Mouse (Mus musculus): ENCODE measurements around the gene 7530416G11Rik. TPM values are rescaled to one million over a fixed set of nuclear protein-coding genes. Genes with fewer than 3 reads are reported as not detected.
A peak's percentile ranks its signal among the peaks of the same experiment; 100 is the strongest.

7530416G11Rik gene
- polyA plus RNA-seq, 1 experiment from 2014 or later: not detected

DNA sequence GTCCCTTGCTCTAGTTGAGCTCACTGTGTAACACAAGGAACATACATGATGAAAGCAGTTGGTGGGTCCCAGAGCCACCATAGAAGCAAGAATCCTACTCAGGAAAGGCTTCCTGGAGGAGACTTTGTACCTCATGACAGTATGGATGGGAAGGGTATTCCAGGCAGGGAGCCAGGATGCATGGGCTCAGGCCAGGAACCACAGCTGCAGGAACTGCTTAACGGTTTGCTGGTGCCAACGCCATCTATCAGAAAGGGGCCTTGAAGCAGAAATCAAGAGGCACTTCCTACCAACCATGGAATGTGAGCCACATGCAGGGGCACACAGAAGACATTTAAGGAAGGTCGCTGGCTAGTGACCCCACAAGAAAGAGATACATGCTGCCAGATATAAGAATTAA is 28.3 kb downstream of the 7530416G11Rik start:
- H3K9me3 ChIP-seq (replicated peaks): no peaks in the 10 kb centered on the region
- no peak overlapping the region for H3K27ac ChIP-seq
- H3K4me3 ChIP-seq: no peak overlapping the region
- H3K4me1 ChIP-seq: no peaks in the 10 kb centered on the region
- no peaks in the 10 kb centered on the region; the same call in 1 of the 2 replicates for H3K36me3 ChIP-seq
- no peak for DNase-seq (ENCODE audit: low spot score)
- WGBS: 83% methylated on average over 3 of the region's 3 CpGs
- H3K27me3 ChIP-seq (ENCODE audit: low read depth, poor library complexity, severe bottlenecking): peaks cover 8% of the 10 kb centered on the region; the same call in 1 of the 2 replicates

DNA sequence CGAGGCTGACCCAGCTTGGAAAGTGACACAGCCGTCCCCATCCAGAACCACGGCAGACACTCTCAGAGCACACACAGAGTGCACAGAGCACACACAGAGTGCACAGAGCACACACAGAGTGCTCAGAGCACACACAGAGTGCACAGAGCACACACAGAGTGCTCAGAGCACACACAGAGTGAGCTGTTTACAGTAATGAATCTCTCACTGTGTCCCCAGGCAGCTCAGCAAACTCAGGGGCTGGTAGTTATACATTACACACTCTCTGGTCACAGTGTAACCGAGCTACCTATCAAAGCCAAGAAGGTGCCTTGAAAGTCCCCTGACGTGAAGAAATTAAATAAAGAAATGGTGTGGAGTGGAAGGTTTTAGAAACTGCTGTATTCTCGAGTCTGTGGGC is 33.6 kb downstream of the 7530416G11Rik start:
- Histone ChIP-seq H3K27ac (no peak overlapping the region), H3K4me3 (no peak overlapping the region), H3K27me3 (ENCODE audit: low read depth, poor library complexity, severe bottlenecking) (no peaks in the 10 kb centered on the region), H3K4me1 (no peaks in the 10 kb centered on the region), H3K36me3 (peaks cover 42% of the 10 kb centered on the region), H3K9me3 (replicated peaks) (no peaks in the 10 kb centered on the region)
- DNase-seq (ENCODE audit: low spot score): no peak
- WGBS: 92% methylated on average over 6 of the region's 6 CpGs

DNA sequence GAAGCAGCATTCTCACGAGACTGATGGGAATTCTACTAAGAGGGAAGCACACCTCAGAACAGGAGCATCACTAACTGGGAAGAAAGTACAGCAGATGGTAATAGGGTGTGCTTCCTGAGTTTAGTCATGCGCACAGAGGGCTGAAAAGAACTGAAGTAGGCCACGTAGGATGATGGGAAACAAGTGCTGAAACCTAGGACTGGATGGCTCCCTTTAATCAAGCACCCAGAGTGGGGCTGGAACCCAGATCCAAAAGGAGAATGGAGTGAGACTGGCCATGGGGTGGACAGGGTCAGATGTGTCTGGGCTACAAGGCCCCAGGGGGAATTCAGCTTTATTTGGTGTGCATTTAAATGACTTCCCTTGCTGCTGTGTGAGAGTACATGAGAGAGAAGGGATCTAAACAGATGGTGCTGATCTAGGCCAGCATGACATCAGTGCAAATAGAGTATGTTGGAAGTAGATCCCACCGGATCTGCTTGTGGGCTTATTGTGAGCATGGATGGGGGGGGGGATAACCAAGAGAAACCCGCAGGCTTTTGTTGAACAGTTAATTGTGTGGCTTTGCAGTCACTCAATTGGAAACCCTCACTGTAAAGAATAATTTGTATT is 36.5 kb downstream of the 7530416G11Rik start:
- Histone ChIP-seq H3K4me1 (0 out of 2 replicates have a peak, but pooled peaks cover 2% of the 10 kb centered on the region), H3K36me3 (peaks cover 71% of the 10 kb centered on the region), H3K27me3 (ENCODE audit: low read depth, poor library complexity, severe bottlenecking) (no peaks in the 10 kb centered on the region), H3K4me3 (no peak overlapping the region), H3K27ac (no peak overlapping the region), H3K9me3 (replicated peaks) (no peaks in the 10 kb centered on the region)
- DNase-seq (ENCODE audit: low spot score): no peak
- WGBS: 94% methylated on average over 5 of the region's 5 CpGs

DNA sequence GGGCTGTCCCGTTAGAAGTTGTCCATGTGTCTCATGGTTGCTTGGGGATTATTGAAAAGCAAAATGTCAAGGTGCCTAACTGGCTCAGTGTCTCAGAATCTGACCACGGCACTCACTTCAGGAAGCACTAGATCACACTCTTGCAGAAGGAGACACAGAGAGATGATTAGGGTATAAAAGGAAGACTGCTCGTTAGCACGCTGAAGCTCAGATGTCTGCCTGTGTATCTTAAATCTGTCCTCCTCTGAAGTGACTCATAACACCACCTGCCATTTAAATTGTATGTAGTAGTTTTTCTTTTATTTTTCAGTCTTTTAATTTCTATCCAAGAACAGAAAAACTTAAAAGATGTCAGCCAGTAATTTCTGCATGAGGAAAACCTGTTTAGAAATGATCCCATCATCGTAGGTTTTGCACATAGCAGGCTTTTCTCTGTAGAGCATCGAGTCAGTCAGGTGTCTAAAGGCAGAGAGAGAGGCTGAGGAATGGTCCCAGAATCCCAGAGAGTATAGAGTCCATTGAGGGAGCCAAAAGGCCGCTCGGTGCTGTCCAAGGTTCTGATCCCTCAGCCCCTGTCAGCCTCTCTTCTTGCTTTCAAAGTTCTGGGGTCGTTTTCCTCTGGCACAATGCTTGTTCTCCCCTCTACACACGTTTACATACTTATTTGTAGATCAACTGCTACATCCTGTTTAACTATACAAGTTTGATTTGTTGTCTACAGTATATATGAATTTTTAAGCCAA is 38.0 kb downstream of the 7530416G11Rik start:
- Histone ChIP-seq H3K4me1 (0 out of 2 replicates have a peak, but pooled peaks cover 2% of the 10 kb centered on the region), H3K36me3 (peaks cover 79% of the 10 kb centered on the region), H3K27me3 (ENCODE audit: low read depth, poor library complexity, severe bottlenecking) (no peaks in the 10 kb centered on the region), H3K9me3 (replicated peaks) (no peaks in the 10 kb centered on the region), H3K4me3 (no peak overlapping the region), H3K27ac (no peak overlapping the region)
- peak; percentile 62 for DNase-seq (ENCODE audit: low spot score)
- 66% methylated on average over 10 of the region's 10 CpGs for WGBS

DNA sequence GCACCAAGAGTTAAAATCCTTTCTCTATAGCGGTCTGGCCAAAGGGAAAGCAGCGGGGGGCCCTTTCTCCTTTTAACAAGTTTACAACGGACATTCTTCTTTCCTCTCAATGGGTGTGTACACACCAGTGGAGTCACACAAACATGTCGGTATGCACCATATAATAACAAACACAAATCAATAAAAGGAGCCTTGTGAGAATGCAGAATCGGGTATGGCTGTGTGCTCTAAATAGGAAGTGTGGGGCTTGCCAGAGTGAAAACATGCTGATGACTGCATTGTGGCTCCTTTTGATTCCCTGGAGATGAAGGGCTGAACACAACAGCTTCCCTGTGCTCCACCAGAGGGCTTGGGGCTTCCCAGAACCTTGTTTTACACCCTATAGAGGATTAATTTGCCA is 38.8 kb downstream of the 7530416G11Rik start:
- no peak for DNase-seq (ENCODE audit: low spot score)
- Histone ChIP-seq H3K4me3 (no peak overlapping the region), H3K27ac (no peak overlapping the region), H3K36me3 (peaks cover 82% of the 10 kb centered on the region), H3K4me1 (0 out of 2 replicates have a peak, but pooled peaks cover 2% of the 10 kb centered on the region), H3K9me3 (replicated peaks) (no peaks in the 10 kb centered on the region), H3K27me3 (ENCODE audit: low read depth, poor library complexity, severe bottlenecking) (no peaks in the 10 kb centered on the region)
- 31% methylated on average over 5 of the region's 5 CpGs for WGBS

DNA sequence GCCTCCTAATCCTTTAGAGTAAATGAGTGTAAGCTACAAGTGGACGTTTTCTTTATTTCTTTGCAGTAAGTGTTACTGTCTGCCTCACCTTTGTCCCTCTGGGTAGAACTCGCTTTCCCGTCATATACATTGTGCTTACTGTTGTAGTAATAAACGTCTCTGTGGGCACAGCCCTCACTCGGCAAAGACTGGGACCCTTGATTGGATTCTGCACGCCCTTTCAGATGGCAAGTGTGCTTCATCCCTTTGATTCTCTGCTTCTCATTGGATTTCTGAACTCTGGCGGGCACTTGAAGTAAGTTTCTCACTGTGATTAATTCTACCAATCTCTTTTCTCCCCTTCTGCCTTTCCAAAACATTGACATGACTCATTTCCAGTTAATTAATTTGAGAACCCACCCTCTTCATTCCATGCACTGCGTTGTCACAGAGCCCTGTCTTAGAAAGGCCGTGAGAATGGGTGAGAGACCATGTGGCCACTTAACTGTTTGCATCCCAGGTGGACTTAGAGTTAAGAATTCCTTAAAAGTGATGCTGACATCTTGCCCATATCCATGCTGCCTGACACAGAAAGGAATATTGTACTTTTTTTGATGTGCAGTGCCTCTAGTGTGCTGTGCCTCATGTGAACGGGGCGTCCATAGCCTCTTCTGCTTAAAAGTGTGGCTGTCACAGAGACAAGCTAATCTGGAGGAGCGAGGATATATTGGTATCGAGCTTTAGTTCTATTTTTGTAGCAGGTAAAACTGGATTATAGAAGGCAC is 39.8 kb downstream of the 7530416G11Rik start:
- Histone ChIP-seq H3K4me1 (0 out of 2 replicates have a peak, but pooled peaks cover 2% of the 10 kb centered on the region), H3K9me3 (replicated peaks) (no peaks in the 10 kb centered on the region), H3K27ac (no peak overlapping the region), H3K36me3 (peaks cover 80% of the 10 kb centered on the region), H3K4me3 (no peak overlapping the region), H3K27me3 (ENCODE audit: low read depth, poor library complexity, severe bottlenecking) (no peaks in the 10 kb centered on the region)
- no peak for DNase-seq (ENCODE audit: low spot score)
- 76% methylated on average over 13 of the region's 13 CpGs for WGBS

DNA sequence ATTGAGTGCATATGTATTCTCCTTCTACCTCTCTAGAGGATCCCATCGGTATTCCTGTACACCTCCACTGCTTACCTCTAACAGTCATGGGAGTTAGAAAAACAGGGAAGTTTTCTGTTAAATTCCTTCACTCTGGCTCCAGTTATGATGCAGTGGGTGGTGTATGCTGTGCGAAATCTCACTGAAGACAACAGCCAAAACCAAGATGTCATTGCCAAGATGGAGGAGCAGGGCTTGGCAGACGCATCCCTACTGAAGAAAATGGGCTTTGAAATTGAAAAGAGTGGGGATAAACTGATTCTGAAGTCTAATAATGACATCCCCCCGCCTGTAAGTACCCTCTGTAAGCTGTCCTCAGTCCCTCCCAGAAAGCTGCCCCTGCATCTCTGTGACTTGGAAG is 40.9 kb downstream of the 7530416G11Rik start:
- no peak overlapping the region for H3K27ac ChIP-seq
- H3K9me3 ChIP-seq (replicated peaks): no peaks in the 10 kb centered on the region
- H3K4me3 ChIP-seq: no peak overlapping the region
- no peak for DNase-seq (ENCODE audit: low spot score)
- peaks cover 6% of the 10 kb centered on the region; the same call in 1 of the 2 replicates for H3K4me1 ChIP-seq
- peaks cover 79% of the 10 kb centered on the region for H3K36me3 ChIP-seq
- 93% methylated on average over 4 of the region's 4 CpGs for WGBS
- H3K27me3 ChIP-seq (ENCODE audit: low read depth, poor library complexity, severe bottlenecking): no peaks in the 10 kb centered on the region

DNA sequence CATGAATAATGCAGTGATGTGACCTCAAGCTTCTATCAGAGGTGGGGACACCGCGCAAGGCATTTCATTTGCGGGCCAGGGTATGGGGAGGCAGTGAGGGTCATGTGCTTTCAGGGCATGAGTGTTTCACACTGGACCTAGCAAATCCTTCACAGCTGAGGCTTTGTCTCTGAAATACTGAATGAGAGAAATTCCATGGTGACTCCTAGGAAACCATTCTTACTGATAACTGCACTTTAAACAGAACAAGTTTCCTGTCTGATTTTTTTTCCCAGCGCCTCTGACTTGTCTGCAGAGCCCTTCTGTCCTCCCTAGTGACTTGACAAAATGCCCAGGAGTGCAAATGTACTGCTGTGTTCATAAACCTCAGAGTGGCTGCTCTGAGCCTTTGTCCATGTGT is 41.5 kb downstream of the 7530416G11Rik start:
- Histone ChIP-seq H3K27me3 (ENCODE audit: low read depth, poor library complexity, severe bottlenecking) (no peaks in the 10 kb centered on the region), H3K4me3 (no peak overlapping the region), H3K4me1 (peaks cover 6% of the 10 kb centered on the region; the same call in 1 of the 2 replicates), H3K36me3 (peaks cover 74% of the 10 kb centered on the region), H3K27ac (no peak overlapping the region), H3K9me3 (replicated peaks) (no peaks in the 10 kb centered on the region)
- no peak for DNase-seq (ENCODE audit: low spot score)
- 94% methylated on average over 4 of the region's 4 CpGs for WGBS

DNA sequence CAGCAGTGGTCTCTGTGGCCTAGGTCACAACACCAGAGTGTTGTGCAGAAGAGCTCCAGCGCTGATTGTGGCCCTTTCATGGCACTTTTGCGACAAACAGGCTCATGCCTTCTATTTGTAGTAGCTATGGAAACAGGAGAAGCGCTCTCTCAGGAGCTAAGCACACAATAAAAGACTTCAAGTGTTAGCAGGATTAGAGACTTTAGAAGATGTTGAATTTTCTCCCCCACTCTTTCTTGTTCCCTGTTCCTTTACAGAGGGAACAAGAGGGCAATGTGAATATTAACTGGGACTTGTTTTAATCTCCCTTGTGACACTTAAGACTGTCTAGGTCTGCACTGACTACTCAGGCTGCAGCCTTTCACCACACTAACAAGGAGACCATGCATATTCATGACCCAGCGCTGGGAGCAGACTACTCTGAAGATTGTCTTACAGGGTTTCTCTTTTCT is 44.4 kb downstream of the 7530416G11Rik start:
- Histone ChIP-seq H3K9me3 (replicated peaks) (no peaks in the 10 kb centered on the region), H3K4me1 (peaks cover 4% of the 10 kb centered on the region; the same call in 1 of the 2 replicates), H3K27me3 (ENCODE audit: low read depth, poor library complexity, severe bottlenecking) (no peaks in the 10 kb centered on the region), H3K27ac (no peak overlapping the region), H3K36me3 (peaks cover 67% of the 10 kb centered on the region), H3K4me3 (no peak overlapping the region)
- DNase-seq (ENCODE audit: low spot score): no peak
- WGBS: 64% methylated on average over 4 of the region's 4 CpGs

DNA sequence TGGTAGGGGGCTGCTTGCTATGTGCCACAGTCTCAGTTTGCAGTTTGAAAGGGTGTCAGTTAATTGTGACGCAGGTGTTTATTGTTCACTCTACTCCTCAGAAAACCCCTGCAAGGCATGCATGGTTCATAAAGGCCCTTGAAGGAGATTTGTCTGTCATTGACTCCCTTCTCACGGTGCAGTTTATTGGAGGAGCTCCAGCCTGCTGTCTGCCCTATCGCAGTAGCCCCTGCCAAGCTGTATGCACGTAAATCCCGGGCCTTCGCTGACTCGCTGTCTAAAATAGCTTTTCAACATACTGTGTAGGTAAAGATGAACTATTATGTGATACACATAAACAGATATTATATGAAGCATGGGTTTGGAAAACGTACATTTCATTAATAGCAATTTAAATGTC is 45.2 kb downstream of the 7530416G11Rik start:
- peaks cover 4% of the 10 kb centered on the region; the same call in 1 of the 2 replicates for H3K4me1 ChIP-seq
- no peak for DNase-seq (ENCODE audit: low spot score)
- H3K27me3 ChIP-seq (ENCODE audit: low read depth, poor library complexity, severe bottlenecking): no peaks in the 10 kb centered on the region
- H3K9me3 ChIP-seq (replicated peaks): no peaks in the 10 kb centered on the region
- WGBS: 84% methylated on average over 8 of the region's 8 CpGs
- H3K27ac ChIP-seq: no peak overlapping the region
- no peak overlapping the region for H3K4me3 ChIP-seq
- H3K36me3 ChIP-seq: peaks cover 59% of the 10 kb centered on the region

DNA sequence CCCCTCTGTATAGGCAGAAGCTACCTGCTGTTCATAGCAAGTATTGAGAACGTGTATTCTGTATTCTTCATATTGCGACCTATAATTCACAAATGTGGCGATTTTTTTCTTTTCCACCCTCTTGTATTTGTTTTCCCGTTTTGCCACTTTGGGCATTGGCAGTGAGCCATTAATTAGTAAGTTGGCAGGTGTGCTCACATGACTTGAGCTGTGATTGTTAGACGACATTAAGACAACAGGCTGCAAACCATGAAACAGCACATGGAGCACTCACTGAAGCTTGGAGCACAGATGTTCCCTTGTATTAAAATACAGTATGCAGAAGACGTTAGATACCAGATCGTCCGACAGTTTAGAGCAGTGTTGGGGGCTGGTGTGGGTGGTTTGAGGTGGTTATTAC is 46.1 kb downstream of the 7530416G11Rik start:
- Histone ChIP-seq H3K4me1 (peaks cover 4% of the 10 kb centered on the region; the same call in 1 of the 2 replicates), H3K36me3 (peaks cover 49% of the 10 kb centered on the region), H3K4me3 (no peak overlapping the region), H3K27ac (no peak overlapping the region), H3K9me3 (replicated peaks) (no peaks in the 10 kb centered on the region), H3K27me3 (ENCODE audit: low read depth, poor library complexity, severe bottlenecking) (no peaks in the 10 kb centered on the region)
- 92% methylated on average over 8 of the region's 8 CpGs for WGBS
- DNase-seq (ENCODE audit: low spot score): no peak

DNA sequence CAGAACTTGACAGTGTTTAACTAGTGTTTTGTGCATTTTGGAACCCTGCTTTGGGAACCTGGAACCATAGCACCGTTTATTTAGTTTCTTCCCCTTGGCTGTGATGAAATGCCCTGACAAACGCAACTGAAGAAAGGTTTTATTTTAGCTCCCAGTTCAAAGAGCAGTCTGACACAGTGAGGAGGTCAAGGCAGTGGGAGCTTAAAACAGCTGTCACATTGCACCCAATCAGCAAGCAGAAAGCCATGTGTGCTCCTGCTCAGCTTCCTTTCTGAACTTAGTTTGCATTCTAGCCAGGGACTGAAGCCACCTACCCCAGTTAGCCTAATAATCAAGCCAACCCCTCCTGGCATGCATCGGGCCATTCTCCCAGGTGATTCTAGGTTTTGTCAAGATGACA is 56.4 kb downstream of the 7530416G11Rik start:
- H3K4me3 ChIP-seq: no peak overlapping the region
- WGBS: 79% methylated on average over 3 of the region's 3 CpGs
- H3K27me3 ChIP-seq (ENCODE audit: low read depth, poor library complexity, severe bottlenecking): no peaks in the 10 kb centered on the region
- no peak overlapping the region for H3K27ac ChIP-seq
- no peaks in the 10 kb centered on the region for H3K9me3 ChIP-seq (replicated peaks)
- no peak for DNase-seq (ENCODE audit: low spot score)
- H3K4me1 ChIP-seq: no peaks in the 10 kb centered on the region
- H3K36me3 ChIP-seq: peaks cover 52% of the 10 kb centered on the region
